Mouse (Mus musculus): Measurements from ENCODE around the gene Olfm4. TPM values are rescaled to one million over a fixed set of nuclear protein-coding genes. Genes with fewer than 3 reads are reported as not detected.

Olfm4 gene
- polyA plus RNA-seq, 1 experiment from 2014 or later = 94.5 TPM

GRCm38 (mm10) chr14:80070580-80070979 is 86.7 kb downstream of the Olfm4 start:
- WGBS = 91% methylated on average over 3 of the region's 3 CpGs
- TF ChIP-seq CTCF (IDR thresholded peaks at IDR 0.05; ENCODE audit: low read depth) = no peak
- no peak for TF ChIP-seq EP300 (optimal IDR thresholded peaks at IDR 0.05)
- Histone ChIP-seq H3K4me1 (replicated peaks; ENCODE audit: control insufficient read depth, insufficient read depth) (no peaks in the 10 kb centered on the region), H3K4me3 (ENCODE audit: low read depth, low read length) (no peak overlapping the region), H3K36me3 (ENCODE audit: control insufficient read depth, insufficient read depth, low read length) (no peaks in the 10 kb centered on the region), H3K9ac (ENCODE audit: low read length) (no peak overlapping the region), H3K9me3 (ENCODE audit: control insufficient read depth, low read length) (no peaks in the 10 kb centered on the region), H3K27me3 (ENCODE audit: control insufficient read depth, insufficient read depth, low read length) (no peaks in the 10 kb centered on the region), H3K4me2 (replicated peaks; ENCODE audit: low read depth) (no peak overlapping the region), H3K27ac (replicated peaks) (no peak overlapping the region)
- DNase-seq (ENCODE audit: low spot score) (no peak), ATAC-seq (ENCODE audit: low FRiP score, low TSS enrichment) (no peak)

Other genes with a start within 250 kb of the Olfm4 start
- gene Pcdh8, start 212.8 kb upstream of the Olfm4 start, polyA plus RNA-seq (2015; fragmentation: Nextera tagmentation; extraction: Ambion mirVana) = 0.97 and 1.6 TPM in 2 replicates